Mouse (Mus musculus) C2C12 (cell line): ENCODE measurements around the gene Gls. TPM values are rescaled to one million over a fixed set of nuclear protein-coding genes. Genes with fewer than 3 reads are reported as not detected.

Experiments used
- H3K27me3 ChIP-seq: one replicate; pipeline ENCODE4 v1.6.1; 2011; ENCODE audit not compliant: control insufficient read depth, insufficient read depth, insufficient read length
- H3K36me3 ChIP-seq: one replicate; pipeline ENCODE4 v1.6.1; 2011; ENCODE audit not compliant: control insufficient read depth, insufficient read depth
- H3K4me3 ChIP-seq: one replicate; pipeline ENCODE4 v1.5.1; 2011; ENCODE audit warnings: mild to moderate bottlenecking, control low read depth; ENCODE audit not compliant: poor library complexity, insufficient read depth, severe bottlenecking
- H3K79me2 ChIP-seq: one replicate; pipeline ENCODE4 v1.6.1; 2011; ENCODE audit not compliant: control insufficient read depth, insufficient read depth
- H3K79me3 ChIP-seq: one replicate; pipeline ENCODE4 v1.6.1; 2011; ENCODE audit warnings: low read depth, control low read depth
- H3ac ChIP-seq: one replicate; pipeline ENCODE3; 2011; ENCODE audit warnings: low read depth; ENCODE audit not compliant: control insufficient read depth, insufficient read length
- CEBPB ChIP-seq: IDR thresholded peaks from one replicate; pipeline ENCODE4 v1.6.1; 2011; ENCODE audit warnings: low read depth, mild to moderate bottlenecking, control low read depth, moderate library complexity
- CTCF ChIP-seq: IDR thresholded peaks from one replicate; pipeline ENCODE4 v1.5.1; 2011; ENCODE audit not compliant: control insufficient read depth, insufficient read depth, insufficient read length
- FOSL1 ChIP-seq: IDR thresholded peaks from one replicate; pipeline ENCODE4 v1.8.0; 2011; ENCODE audit warnings: mild to moderate bottlenecking, low read length; ENCODE audit not compliant: poor library complexity, insufficient read depth, severe bottlenecking
- MAX ChIP-seq: IDR thresholded peaks from one replicate; pipeline ENCODE4 v1.6.1; 2011; ENCODE audit warnings: mild to moderate bottlenecking, control low read depth
- MYOD1 ChIP-seq: IDR thresholded peaks from one replicate; pipeline ENCODE4 v1.6.1; 2011; ENCODE audit warnings: low read depth; ENCODE audit not compliant: control insufficient read depth, insufficient read length
- MYOG ChIP-seq: IDR thresholded peaks from one replicate; pipeline ENCODE4 v1.6.1; 2011; ENCODE audit not compliant: control insufficient read depth, insufficient read length; ENCODE audit errors: extremely low read depth
- USF1 ChIP-seq: IDR thresholded peaks from one replicate; pipeline ENCODE4 v1.6.1; 2011; ENCODE audit warnings: low read depth, mild to moderate bottlenecking, control low read depth, moderate library complexity
- polyA plus RNA-seq: library from polyadenylated mRNA; unstranded; fragments of >200 nt; fragmentation: generic; extraction: Trizol; gene quantifications from one replicate; pipeline ENCODE4 v1.2.1, GENCODE M21; 2012; ENCODE audit warnings: missing spikeins

The Gls gene
- polyA plus RNA-seq, 1 experiment = 22.0 TPM

- Histone ChIP-seq H3K36me3 (peaks cover 26% of the 10 kb centered on the region), H3ac (no peak overlapping the region), H3K79me3 (no peaks in the 10 kb centered on the region), H3K4me3 (no peak overlapping the region), H3K27me3 (no peaks in the 10 kb centered on the region), H3K79me2 (no peaks in the 10 kb centered on the region)
- TF ChIP-seq MYOD1 (no peak), CEBPB (no peak)
Observed at GRCm38 (mm10) chr1:52158490-52159381, 74.3 kb downstream of the Gls start.

DNA sequence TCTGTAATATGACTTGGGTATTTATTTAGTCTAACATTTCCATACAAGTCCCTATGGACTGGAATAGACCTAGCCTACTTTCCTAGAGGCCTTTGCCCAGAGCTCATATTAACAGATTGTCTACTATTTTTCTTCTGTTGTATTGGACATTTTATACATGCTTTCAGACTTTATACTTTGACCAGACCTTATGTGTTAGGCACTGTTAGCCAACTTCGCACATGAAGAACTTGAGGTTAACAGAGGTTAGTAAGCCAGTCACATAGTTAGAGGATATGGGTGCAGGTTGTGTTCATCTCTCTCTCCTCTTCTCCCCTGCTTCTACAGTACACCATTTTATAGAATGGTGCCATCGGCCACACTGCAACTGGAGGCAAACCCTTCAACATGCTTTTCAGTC, 75.0 kb downstream of the Gls start:
- Histone ChIP-seq H3K79me2 (no peaks in the 10 kb centered on the region), H3K27me3 (no peaks in the 10 kb centered on the region), H3K36me3 (peaks cover 26% of the 10 kb centered on the region), H3K4me3 (no peak overlapping the region), H3ac (no peak overlapping the region), H3K79me3 (no peaks in the 10 kb centered on the region)
- TF ChIP-seq CTCF (no peak), MAX (no peak), MYOD1 (no peak), FOSL1 (no peak), MYOG (no peak), CEBPB (no peak), USF1 (no peak)

- H3K79me2 ChIP-seq = no peaks in the 10 kb centered on the region
- no peak for TF ChIP-seq MYOG
- no peak for TF ChIP-seq FOSL1
- TF ChIP-seq USF1 = no peak
- TF ChIP-seq MYOD1 = no peak
- TF ChIP-seq MAX = no peak
- no peak for TF ChIP-seq CTCF
- TF ChIP-seq CEBPB = no peak
- no peaks in the 10 kb centered on the region for H3K79me3 ChIP-seq
- no peaks in the 10 kb centered on the region for H3K27me3 ChIP-seq
- H3K4me3 ChIP-seq = no peak overlapping the region
- H3ac ChIP-seq = no peak overlapping the region
- H3K36me3 ChIP-seq = peaks cover 31% of the 10 kb centered on the region
Observed at GRCm38 (mm10) chr1:52156351-52156750, 76.7 kb downstream of the Gls start.

- TF ChIP-seq USF1 (no peak), CTCF (no peak), CEBPB (no peak), MYOG (no peak), MAX (no peak), FOSL1 (no peak), MYOD1 (no peak)
- no peaks in the 10 kb centered on the region for H3K27me3 ChIP-seq
- no peak overlapping the region for H3ac ChIP-seq
- no peaks in the 10 kb centered on the region for H3K79me2 ChIP-seq
- peaks cover 31% of the 10 kb centered on the region for H3K36me3 ChIP-seq
- H3K4me3 ChIP-seq = no peak overlapping the region
- H3K79me3 ChIP-seq = no peaks in the 10 kb centered on the region
Observed at GRCm38 (mm10) chr1:52154890-52155289, 78.1 kb downstream of the Gls start.

- H3K4me3 ChIP-seq = no peak overlapping the region
- TF ChIP-seq MAX (no peak), CEBPB (no peak)
- H3K79me3 ChIP-seq = no peaks in the 10 kb centered on the region
- H3K36me3 ChIP-seq = peaks cover 32% of the 10 kb centered on the region
- no peak overlapping the region for H3ac ChIP-seq
- H3K27me3 ChIP-seq = no peaks in the 10 kb centered on the region
- no peaks in the 10 kb centered on the region for H3K79me2 ChIP-seq
Observed at GRCm38 (mm10) chr1:52152936-52153335, 80.1 kb downstream of the Gls start.

- Histone ChIP-seq H3K4me3 (no peak overlapping the region), H3ac (no peak overlapping the region), H3K27me3 (no peaks in the 10 kb centered on the region), H3K79me2 (no peaks in the 10 kb centered on the region), H3K36me3 (peaks cover 35% of the 10 kb centered on the region), H3K79me3 (no peaks in the 10 kb centered on the region)
- no peak for TF ChIP-seq USF1
- no peak for TF ChIP-seq CTCF
- no peak for TF ChIP-seq MAX
- TF ChIP-seq MYOG = no peak
- TF ChIP-seq CEBPB = no peak
- TF ChIP-seq MYOD1 = no peak
- no peak for TF ChIP-seq FOSL1
Observed at GRCm38 (mm10) chr1:52152369-52152768, 80.7 kb downstream of the Gls start.
